Mouse (Mus musculus) frontal cortex, postnatal 36 days (tissue): Measurements from ENCODE around the gene Elmo1.

ENCODE experiments used
- DNase-seq, 2 experiments: peaks; one replicate each; pipeline ENCODE4 v3.0.0; 2022; ENCODE audit warnings: low spot score in 2 of 2

Gene Elmo1

GRCm38 (mm10) chr13:20157059-20157458 lies 66.7 kb downstream of the Elmo1 start:
- DNase-seq = no peak

GRCm38 (mm10) chr13:20157529-20157928 lies 67.1 kb downstream of the Elmo1 start:
- no peak for DNase-seq

DNA sequence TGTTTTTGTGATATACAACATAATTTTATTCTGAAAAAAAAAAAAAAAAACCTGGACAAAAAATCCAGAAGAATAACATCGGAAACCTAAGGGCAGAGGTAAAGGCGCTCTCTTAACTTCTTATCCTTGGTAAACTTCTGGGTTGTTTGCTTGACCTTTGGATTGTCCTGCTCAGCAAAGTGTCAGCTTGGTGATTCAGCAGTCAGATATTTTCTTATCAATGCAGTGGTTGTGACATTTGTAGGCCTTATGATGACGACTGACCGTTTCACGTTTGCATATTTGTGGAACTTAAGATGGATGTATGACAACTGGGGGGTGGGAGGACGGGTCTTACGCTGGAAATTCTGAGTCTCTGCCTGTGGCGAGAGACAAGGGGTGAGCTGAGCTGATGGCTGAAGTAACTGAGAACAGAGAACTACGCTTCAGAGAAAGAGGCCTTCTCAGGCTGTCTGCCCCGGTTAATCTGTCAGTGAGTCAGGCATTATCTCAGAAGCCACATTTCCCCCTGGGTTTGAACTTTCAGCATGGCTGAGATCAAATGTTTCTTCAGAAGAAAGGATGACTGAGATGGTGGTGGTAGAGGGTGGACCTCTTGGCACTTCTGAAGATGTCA lies 73.1 kb downstream of the Elmo1 start:
- DNase-seq = no peak

DNA sequence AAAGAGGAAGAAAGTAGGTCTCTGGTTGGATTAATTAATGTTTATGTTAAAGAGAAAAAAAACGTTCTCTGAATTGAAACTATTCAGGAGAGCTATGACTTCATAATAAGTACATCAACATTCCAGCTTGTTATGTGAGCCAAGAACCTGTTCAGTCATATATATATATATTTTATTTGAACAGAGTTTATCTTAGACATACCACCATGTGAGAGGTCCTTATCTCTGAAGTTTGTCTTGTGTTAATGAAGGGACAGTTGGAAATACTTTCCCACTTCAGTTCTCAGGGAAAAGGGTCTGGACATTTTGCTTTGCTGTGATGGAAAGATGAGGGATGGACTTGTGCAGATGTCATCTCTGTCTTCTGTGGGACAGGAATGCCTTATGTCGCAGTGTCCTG lies 74.4 kb downstream of the Elmo1 start:
- no peak for DNase-seq

GRCm38 (mm10) chr13:20173987-20174654 lies 83.7 kb downstream of the Elmo1 start:
- DNase-seq = no peak

- DNase-seq = no peak
These were observed 84.4 kb downstream of the Elmo1 start for GRCm38 (mm10) chr13:20174655-20175280.

DNA sequence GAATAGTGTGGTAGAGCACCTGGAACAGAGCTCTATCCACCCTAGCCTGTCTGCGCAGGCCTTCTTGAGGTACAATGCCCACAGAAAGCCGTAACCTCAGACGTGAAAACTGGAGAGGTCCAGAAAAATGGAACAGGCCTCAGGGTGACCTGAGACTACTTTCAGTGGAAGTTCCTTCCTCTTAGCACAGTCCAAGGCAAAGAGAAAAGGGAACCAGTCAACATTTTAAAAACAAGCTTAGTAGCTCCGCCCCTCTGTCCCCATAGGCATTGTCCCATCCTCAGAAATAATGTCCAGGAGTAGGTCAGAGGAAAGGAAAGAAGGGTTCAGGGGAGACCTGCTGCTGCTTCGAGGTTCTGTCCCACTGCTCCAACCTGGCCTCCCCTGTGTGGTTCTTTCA lies 90.3 kb downstream of the Elmo1 start:
- DNase-seq = no peak

DNA sequence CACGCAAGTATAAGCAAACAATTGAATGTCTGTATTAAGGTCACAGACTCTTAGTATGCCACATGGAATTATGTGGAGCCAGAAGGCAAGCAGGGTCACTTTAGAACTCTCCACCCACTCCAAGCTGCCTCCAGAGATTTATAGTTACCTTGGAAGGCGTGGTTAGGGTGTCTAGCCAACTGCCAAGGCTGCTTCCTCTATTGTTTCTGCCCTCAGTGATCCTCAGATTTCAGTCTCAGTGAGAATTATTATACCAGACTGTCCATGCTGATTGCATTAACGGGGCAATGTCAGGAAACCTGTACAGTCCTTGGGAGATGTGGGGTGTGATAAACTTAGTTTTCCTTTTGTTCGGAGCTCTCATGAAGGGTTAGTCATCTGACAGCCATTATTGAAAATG lies 90.9 kb downstream of the Elmo1 start:
- no peak for DNase-seq

DNA sequence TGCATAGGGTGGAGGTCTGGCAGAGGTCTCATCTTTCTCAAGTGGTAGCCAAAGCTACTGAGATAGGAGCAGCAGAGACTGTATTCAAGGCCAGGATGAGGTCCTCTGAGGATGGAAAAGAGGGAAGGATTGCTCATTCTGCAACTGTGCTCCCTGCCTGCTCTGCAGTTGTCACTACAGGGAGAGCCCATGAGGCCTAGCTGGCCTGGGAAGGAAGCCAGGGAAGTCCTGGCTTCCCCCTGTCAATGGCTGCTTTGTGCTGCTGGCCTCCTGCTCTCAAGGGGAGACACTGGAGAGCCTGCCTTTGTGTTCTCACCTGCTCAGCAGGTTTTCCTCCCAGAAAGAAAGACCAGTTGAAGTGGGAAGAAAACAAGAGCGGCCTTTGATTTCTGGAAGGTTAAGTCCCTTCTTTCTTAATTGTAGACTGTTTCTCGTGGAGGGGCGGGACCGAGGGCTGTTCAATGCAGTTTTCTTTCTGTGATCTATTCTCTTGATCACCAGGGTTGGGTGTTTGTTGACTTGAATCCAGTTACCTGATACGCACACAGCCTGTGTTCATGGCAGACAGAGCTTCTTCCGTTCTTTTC lies 91.9 kb downstream of the Elmo1 start:
- DNase-seq = peak in 1 of 2 experiments; percentile 12

GRCm38 (mm10) chr13:20183512-20184238 lies 93.3 kb downstream of the Elmo1 start:
- DNase-seq = peak; percentile 32 to 52

- DNase-seq = no peak
These were observed 94.0 kb downstream of the Elmo1 start for GRCm38 (mm10) chr13:20184239-20185033.

DNA sequence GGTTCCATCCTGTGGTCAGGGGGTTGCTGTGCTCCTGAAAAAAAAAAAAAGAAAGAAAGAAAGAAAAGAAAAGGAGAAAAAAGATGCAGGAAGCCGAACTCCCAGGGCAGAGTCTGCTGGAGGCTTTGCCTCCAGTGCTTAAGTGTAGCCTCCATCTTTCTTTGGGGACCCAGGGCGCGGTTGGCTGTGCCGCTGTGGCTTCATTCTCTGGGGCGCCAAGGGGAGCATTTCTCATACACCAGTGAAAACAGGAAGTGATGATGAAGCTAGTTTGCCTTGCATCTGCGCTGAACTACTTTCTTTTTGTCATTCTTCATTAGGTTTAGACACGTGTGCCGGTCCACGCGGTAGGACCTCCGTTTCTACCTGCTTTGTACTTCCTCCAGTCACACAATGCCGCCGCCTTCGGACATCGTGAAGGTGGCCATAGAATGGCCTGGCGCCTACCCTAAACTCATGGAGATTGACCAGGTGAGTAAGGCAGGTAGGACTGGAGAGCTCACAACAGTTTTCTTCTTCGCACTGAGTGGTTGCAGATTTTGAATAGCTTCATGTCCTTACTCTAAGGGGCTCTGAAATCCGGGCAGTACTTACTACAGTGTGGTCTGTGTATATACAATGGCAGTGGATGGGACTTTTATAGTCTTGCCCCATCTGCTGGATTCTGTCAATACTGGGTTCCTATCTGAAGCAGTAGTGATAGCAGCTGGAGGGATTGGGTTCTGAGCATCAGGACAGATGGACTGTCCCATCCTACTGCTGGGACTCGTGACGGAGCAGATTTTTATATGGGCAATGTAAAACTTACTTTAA lies 94.8 kb downstream of the Elmo1 start:
- no peak for DNase-seq

DNA sequence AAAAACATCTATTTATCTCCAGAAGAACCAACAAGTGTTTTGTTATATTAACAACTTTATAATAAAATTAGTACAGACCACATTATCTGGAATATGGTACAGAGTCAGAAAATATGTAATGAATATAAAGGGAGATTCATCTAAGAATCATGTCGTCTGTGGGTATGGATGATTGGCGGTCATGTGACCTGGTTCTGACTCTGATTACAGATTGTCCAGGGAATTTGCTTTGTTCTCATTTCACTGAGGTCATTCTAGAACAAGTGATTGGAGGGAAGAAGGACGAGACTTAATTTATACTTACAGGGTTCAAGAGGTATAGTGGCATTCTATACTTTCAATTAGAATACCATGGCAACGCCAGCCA lies 95.4 kb downstream of the Elmo1 start:
- DNase-seq = no peak

GRCm38 (mm10) chr13:20187647-20188046 lies 97.3 kb downstream of the Elmo1 start:
- no peak for DNase-seq

DNA sequence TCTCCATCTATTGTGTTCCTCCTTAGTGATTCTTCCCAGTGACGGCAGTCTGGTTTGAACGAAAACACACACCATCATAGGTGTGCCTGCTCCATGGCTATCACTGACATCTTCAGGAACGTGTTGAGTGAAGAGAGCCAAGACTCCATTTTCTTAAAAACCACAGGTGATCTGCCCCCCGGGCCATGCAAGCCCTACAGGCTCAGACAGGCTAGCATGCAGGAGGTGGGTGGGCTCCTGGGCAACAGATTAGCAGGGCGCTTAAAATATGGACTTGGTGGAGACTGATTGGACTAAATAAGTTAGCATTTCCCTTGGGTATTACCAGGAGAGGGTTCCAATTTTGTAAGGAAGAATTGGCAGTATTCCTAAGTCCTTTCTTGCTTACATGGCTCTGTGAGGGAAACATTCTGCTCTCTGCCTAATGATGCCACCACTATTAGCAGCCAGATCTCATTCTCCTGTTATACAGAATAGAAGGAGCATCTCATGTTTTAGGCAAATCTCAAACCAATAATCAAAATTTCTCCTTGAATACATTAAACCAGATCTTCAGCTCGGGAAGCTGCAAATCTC lies 101.7 kb downstream of the Elmo1 start:
- DNase-seq = no peak

GRCm38 (mm10) chr13:20200582-20200981 lies 110.2 kb downstream of the Elmo1 start:
- DNase-seq = no peak

- no peak for DNase-seq
These were observed 112.2 kb downstream of the Elmo1 start for GRCm38 (mm10) chr13:20202617-20203016.

DNA sequence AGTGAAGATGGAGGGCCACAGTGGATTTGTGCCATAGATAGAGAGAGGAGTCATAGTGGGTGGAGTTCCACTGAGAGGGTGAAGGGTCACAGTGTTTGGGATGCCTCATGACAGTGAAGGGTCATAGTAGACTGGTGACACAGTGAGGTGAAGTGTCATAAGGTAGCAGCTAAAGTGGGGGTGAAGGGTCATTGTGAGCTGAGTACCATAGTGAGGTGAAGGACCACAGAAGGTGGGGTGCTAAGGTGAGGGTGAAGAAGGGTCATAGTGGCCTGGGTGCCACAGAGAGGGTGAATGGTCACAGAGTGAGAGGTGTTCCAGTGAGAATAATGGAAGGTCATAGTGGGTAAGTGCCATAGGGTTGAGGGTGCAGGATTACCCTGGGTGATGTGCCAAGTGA lies 113.8 kb downstream of the Elmo1 start:
- no peak for DNase-seq

DNA sequence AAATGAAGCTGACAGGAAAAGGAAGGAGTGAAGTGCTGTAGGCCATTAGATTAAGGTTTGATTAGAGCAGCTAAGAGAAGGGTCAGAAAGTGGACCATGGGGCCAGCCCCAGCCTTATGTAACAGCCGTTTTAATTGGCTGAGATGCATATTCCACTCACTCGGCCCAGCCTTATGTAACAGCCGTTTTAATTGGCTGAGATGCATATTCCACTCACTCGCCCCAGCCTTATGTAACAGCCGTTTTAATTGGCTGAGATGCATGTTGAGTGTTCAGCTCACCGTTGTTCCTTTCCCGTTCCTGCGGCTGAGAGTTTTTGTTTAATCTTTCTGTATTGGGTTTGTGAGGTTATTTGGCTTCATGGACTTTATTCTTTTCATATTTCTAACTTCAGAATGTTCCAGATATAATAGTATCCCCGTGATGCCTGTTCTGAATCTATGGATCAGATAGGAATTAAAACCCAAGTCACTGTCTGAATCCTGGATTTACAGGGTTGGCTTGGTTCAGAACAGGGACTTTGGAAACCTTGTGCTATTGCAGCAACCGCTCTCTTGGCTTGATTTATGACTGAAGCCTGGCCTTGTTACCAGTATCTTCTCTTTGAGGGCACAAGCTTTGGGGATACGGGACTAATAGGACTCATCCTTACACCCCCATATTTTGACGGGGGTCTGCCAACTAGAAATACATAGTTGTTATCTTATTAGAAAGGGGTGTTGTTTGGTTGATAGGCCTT lies 114.8 kb downstream of the Elmo1 start:
- no peak for DNase-seq

GRCm38 (mm10) chr13:20205746-20206145 lies 115.3 kb downstream of the Elmo1 start:
- DNase-seq = no peak
